Mouse (Mus musculus) heart, adult 2 months (tissue): ENCODE results near the gene Gm28710.

Experiments used
- CTCF ChIP-seq: fragments of 200-600 bp; IDR thresholded peaks from 2 replicates; pipeline ENCODE4 v1.8.1; 2022; ENCODE audit warnings: antibody characterized with exemption, mild to moderate bottlenecking, moderate library complexity
- POLR2A ChIP-seq: fragments of 200-500 bp; IDR thresholded peaks from 2 replicates; pipeline ENCODE4 v1.6.1; 2011; ENCODE audit warnings: mild to moderate bottlenecking, low read depth, low read length, control low read depth; ENCODE audit not compliant: insufficient read depth

- TF ChIP-seq CTCF, result peak; percentile 56
- TF ChIP-seq POLR2A, result no peak
These were observed 102.6 kb downstream of the Gm28710 start for GRCm38 (mm10) chr5:16894161-16894560.
